Mouse (Mus musculus) cerebellum, postnatal 25 days (tissue): ENCODE data around the gene Tac4.
A peak's percentile ranks its signal among the peaks of the same experiment; 100 is the strongest.

Source experiments
- DNase-seq, 2 experiments: peaks; one replicate each; pipeline ENCODE4 v3.0.0; 2021; ENCODE audit warnings: mixed read lengths in 2 of 2

The Tac4 gene

DNA sequence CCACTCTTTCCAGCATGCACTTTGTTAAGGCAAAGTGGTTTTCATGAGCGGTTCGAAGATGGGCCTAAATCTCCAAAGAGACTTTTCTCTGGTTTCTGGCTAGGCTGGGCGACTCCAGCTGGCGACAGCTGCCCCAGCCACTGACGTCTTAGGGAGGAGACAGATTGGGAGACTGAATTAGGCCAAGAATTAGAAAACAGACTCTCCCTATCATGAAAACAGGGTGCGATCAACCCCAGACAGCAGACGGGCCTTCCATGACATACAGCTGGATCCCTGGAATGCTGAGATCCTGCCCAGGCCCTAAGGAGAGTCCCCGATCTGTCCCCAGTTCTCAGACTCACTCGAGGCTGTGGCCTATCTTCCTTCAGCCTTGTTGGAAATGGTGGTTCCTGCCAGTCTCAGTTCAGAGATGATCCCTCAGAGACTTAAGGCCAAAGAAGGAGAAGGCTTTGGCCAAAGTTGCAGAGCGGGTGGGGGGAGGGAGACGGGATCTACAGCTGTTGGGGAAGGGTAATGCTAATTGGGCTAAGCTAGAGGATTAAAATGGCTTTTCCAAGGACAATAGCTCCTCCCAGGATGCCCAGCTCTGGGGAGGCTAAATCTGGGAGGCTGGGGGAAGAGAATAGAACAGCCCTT lies 2.6 kb downstream of the Tac4 start:
- DNase-seq: no peak

DNA sequence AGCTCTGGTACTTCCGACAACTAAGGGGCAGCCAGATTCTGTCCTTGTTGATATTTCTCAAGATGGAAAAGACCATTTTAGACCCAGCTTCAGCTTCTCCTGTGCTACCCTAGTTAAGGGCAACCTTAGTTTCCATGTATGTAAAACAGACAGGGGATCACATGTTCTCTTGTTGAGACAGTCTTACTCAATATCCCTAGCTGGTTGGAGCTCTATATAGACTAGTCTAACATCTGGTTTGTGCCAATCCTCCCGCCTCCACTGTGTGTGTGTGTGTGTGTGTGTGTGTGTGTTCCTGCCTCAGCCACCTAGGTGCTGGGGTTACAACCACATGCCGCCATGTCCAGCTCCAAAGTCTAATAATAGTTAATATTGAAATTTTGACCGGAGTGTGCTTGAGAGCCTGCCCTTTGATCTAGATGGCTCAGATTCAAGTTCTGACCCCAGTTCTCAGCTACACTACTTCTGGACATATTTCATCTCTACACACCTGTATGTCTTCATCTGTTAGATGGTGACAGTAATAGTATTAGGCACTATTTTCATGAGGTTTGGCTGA lies 3.2 kb downstream of the Tac4 start:
- no peak for DNase-seq

- DNase-seq: no peak
Observed at GRCm38 (mm10) chr11:95266540-95267245, 5.4 kb downstream of the Tac4 start.

DNA sequence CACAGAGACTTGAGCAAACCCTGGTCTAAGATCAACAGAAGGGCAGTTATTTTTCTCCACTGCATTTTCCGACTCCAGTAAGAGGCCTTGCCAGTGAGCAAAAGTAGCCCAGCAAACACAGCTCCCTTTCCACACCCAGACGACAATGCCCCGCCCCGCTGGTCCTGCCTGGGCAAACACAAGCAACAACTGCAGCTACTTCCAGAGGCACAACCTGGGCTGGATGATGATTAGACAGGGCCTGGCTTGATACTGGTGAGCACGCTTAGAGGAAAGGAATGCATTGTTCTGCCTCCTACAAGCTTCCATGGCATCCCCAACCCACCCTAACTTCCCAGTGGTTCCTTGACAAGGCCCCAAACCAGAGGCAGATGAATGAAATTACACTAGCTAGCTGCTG lies 12.3 kb downstream of the Tac4 start:
- no peak for DNase-seq

- DNase-seq: no peak
Observed at GRCm38 (mm10) chr11:95274613-95275012, 13.3 kb downstream of the Tac4 start.

DNA sequence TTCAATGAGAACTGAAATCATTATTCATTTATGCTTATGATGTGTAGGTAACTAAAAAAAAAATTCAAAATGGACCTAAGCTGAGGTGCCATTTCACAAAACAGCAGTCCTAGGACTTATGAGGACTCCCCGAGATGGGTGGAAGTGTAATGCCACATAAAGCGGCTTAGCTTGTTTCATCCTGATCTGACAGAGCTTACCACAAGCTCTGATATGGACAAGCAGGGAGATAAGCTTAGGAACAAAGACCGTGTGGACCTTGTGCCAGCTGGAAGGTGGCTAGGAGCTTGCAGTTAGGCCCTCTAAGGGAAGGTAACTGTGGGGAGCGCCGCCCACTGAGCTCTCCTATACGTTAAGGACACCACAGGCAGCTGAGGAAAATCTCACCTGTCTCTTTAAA lies 14.7 kb downstream of the Tac4 start:
- no peak for DNase-seq

GRCm38 (mm10) chr11:95279061-95279659 lies 17.8 kb downstream of the Tac4 start:
- DNase-seq: no peak

- DNase-seq: peak; percentile 51 to 70
Observed at GRCm38 (mm10) chr11:95282331-95282730, 21.0 kb downstream of the Tac4 start.

- no peak for DNase-seq
Observed at GRCm38 (mm10) chr11:95291998-95292397, 30.7 kb downstream of the Tac4 start.

- DNase-seq: no peak
Observed at GRCm38 (mm10) chr11:95293017-95293624, 31.8 kb downstream of the Tac4 start.

GRCm38 (mm10) chr11:95295736-95296135 lies 34.4 kb downstream of the Tac4 start:
- no peak for DNase-seq

GRCm38 (mm10) chr11:95298146-95298545 lies 36.8 kb downstream of the Tac4 start:
- DNase-seq: peak in 1 of 2 experiments; percentile 30

DNA sequence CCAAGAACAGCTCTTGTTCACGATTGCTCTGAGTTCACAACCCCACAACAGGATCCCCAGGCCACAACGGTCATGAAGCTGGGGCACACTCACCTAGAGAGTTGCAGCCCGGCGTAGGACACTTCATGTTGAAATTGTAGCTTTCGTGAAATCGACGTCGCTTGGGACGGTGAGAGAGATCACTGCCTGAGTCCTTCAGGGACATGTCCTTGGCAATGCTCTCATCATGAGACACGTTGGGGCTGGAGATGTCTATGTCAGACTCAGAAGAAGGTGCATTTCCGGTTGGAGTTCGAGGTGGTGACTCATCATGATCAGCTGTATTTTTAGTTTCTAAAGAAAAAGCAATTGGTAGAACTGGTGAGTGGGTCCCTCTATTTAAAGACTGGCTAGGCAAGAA lies 38.6 kb downstream of the Tac4 start:
- DNase-seq: no peak

DNA sequence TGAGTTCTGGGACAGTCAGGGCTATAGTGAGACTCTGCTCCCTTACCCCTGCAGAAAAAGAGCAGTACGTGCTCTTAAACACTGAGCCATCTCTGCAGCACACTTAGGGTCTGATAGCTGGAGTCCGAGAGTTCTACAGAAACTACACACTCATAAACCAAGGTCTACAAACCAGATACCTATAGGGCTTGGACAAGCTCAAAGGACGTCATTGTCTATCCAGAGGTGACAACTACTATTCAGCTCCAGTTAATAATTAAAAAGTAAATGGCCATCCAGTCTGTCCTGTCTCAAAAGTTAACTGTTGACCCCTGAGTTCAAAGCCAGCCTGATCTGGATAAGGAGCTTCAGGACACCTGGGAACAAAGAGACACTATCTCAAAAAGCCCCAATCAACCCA lies 40.4 kb downstream of the Tac4 start:
- DNase-seq: no peak

DNA sequence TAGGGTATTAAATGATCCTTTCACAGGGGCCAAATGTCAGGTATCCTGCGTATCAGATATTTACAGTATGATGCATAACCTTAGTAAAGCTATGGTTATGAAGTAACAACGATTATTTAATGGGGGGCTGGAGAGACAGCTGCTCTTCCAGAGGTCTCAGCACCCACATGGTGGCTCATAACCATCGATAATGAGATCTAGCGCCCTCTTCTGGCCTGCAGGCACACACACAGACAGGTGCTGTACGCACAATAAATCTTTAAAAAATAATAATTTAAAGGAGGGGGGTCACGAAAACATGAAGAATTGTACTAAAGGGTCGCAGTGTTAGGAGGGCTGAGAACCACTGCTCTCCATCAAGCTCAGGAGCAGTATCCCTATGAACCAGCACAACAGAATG lies 44.3 kb downstream of the Tac4 start:
- DNase-seq: no peak

DNA sequence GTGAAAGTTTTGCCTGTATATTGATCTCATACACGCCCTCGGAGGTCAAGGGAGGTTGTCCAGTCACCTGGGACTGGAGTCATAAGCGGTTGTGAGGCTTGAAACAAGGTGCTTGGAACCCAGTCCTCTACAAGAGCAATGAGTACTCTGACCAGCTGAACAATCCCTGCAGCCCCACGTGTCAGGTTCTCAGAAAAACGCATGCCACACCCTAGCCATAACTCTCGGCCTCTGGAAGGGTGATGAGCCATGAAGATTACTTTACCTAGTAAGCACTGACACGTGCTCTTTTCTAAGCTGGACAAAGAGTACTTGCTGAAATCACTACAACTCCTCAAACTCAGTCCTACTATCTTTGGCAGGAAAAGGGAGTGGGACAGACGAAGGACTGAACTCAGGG lies 46.2 kb downstream of the Tac4 start:
- no peak for DNase-seq

- peak; percentile 95 to 97 for DNase-seq
Observed at GRCm38 (mm10) chr11:95309510-95310006, 48.2 kb downstream of the Tac4 start.

- DNase-seq: peak; percentile 96 to 97
Observed at GRCm38 (mm10) chr11:95310007-95310647, 48.8 kb downstream of the Tac4 start, which contains the start of gene Kat7. TSS of gene Kat7 (minus strand) at chr11:95310246.

GRCm38 (mm10) chr11:95310648-95311424 lies 49.5 kb downstream of the Tac4 start:
- DNase-seq: peak in 1 of 2 experiments; percentile 38

DNA sequence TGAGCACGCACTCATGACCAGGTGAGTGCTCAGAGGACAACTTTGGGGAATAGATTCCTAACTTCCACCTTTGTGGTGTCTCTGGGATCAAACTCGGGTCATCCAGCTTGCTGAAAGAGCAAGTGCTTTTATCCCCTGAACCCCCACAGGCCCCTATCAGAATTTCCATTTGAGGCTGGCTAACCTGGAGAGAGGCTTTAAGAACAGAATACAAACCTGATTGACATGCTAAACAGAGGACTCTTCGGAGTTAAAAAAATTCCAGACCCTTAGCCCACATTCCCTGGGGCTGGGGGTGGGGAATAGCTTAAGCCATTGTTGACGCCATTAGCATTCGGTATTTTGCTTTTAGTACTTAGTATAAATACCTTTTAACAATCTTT lies 50.1 kb downstream of the Tac4 start:
- no peak for DNase-seq

DNA sequence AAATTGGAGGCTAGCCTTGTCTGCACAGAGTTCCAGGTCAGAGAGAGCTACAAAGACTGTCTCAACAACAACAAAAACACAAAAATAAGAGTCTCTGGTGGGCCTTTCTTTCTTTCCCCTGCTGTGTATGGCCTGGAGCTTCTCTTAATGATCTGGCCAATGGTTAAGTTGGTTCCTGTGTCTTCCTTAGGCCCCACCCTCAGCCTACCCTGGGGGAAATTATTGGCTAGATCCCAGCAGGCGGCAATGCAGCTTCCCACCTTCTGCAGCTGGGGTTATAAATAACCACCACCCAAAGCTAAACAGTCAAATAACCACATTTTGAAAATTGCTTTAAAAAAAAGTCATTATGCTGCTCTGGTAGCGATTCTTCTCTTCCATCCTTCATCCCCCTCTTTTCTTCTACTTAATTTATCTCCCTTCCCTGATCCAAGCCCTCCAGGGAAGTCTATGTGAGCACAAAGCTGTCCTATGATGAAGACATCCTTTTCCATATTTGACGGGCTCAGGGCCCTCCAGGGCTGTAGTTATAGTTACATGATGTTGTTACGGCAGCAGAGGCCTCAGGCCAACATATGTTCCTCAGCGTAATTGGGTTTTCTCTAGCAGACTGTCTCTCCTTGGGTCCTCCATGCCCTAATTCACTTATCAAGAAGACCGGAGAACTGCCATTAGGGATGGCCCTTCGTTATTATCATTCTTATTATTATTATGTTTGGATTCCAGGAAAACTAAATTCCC lies 54.1 kb downstream of the Tac4 start:
- DNase-seq: no peak
